Mouse (Mus musculus): ENCODE data around the gene 2310022A10Rik. TPM values are rescaled to one million over a fixed set of nuclear protein-coding genes. Genes with fewer than 3 reads are reported as not detected.

The 2310022A10Rik gene
- total RNA-seq, 2 experiments from 2014 or later, result 60.3 to 65.0 TPM

GRCm38 (mm10) chr7:27587741-27588140 is 34.7 kb downstream of the 2310022A10Rik start:
- intact Hi-C loops (cut with DNase I), result no loop called here
- no peak for DNase-seq

- intact Hi-C loops (cut with DNase I), result loop anchor here (5.0 kb wide), 1 partner anchor 97 kb away; the partner anchor contains the start of gene Zfp607b
- DNase-seq, result no peak
Measured at GRCm38 (mm10) chr7:27590088-27590487, 37.1 kb downstream of the 2310022A10Rik start.

GRCm38 (mm10) chr7:27590566-27591213 is 37.7 kb downstream of the 2310022A10Rik start:
- intact Hi-C loops (cut with DNase I), result loop anchor here (5.0 kb wide), 1 partner anchor 97 kb away; the partner anchor contains the start of gene Zfp607b
- DNase-seq, result no peak

DNA sequence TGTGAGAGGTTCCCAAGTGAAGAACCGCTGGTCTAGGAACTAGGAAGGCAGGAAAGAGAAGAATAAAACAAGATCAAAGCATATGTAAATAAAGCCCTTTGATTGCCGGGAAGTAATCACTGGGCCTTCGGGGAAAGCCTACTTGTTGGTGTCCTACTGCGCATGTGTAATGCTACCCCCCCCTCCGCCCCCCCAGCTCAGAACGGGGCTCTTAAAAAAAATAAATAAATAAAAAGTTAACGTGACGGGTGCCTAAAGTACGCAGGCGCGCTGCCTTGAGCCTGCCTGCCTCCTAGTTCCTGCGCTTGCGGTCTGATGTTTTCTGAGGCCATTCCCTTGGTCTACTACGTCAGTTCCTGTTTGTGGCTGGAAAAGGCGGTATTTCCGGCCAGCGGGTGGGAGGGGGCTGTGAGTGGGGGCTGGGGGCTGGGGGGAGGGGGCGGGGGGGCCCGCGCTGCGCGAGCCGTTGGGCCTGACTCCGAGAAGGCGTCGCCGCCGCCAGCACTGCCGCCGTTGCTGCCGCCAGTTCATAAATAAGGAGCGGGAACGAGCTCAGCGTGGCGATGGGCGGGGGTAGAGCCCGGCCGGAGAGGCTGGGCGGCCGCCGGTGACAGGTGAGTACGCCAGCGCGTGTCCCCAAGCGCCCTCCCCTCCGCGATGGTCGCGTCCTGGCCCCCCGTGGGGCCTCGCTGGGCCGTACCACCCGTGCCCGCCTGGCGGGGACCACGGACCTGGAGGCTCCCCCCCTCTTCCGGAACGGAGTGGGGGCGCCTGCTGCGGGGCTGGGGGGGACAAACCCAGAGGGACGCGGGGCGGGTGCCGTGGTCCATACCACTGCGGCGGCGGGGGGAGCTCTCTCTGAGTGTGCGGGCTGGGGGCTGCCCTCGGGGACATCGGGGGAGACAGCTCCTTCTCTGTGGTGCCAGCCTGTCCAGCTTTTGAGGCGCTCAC is 38.5 kb downstream of the 2310022A10Rik start, which contains the start of gene Akt2:
TSS of gene Akt2 (plus strand) at position 287 of the 951 bp plus-strand sequence.
- intact Hi-C loops (cut with DNase I), result loop anchor here (2.0 to 5.0 kb wide), 2 partner anchors 15 to 96 kb away; partner anchors contain the start of gene Zfp607b
- DNase-seq, result peak; percentile 96

- intact Hi-C loops (cut with DNase I), result loop anchor here (2.0 to 5.0 kb wide), 2 partner anchors 14 to 95 kb away; partner anchors contain the start of gene Zfp607b
- DNase-seq, result peak; percentile 57 to 58
Measured at GRCm38 (mm10) chr7:27592217-27592929, 39.3 kb downstream of the 2310022A10Rik start.

GRCm38 (mm10) chr7:27592934-27593645 is 40.1 kb downstream of the 2310022A10Rik start:
- DNase-seq, result peak in 1 of 2 experiments; percentile 59
- intact Hi-C loops (cut with DNase I), result loop anchor here (2.0 to 5.0 kb wide), 2 partner anchors 14 to 94 kb away; partner anchors contain the start of gene Zfp607b

DNA sequence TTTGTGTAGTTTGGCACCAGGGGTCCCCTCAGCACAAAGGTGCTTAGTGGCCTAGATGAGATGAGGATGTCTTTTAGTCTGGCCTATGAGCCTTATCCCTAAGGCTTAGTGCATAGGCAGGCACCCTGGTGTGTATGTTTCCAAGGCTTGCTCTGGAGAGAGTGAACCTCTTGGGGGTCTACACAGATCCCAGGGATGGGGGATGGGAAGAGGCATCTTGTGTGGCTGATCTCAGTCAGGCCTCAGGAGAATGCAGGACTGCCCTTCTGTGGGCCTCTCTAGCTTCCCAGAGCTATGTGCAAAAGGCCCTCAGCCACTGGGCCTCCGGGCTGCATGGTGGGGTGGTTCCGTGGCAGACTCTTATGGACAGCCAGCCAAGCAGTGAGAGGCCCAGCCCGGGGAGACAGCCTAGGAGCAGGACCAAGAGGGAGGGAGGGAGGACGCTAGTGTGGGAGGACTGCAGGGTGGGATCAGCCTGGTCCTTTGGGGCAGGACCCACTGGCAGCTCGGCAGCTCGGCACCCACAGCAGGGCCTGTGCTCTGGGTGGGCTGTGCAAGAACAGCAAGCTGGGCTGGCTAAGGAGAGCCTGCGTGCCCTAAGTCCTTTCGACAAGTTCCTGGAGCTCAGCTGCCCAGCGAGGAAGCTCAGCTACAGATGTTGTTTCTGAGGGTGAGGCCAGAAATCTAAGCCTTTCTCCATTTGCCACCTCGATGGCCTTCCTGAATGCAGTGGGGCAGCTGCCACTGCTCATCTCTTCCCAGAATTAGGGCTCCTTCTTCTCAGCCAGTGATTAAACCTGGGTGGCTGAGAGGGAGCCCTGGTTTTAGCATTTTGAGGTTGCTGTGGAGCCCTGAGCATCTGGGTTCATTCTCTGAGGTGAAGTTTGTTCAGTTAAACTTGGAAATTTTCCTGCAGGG is 43.8 kb downstream of the 2310022A10Rik start:
- DNase-seq, result peak; percentile 74 to 76
- intact Hi-C loops (cut with DNase I), result no loop called here

DNA sequence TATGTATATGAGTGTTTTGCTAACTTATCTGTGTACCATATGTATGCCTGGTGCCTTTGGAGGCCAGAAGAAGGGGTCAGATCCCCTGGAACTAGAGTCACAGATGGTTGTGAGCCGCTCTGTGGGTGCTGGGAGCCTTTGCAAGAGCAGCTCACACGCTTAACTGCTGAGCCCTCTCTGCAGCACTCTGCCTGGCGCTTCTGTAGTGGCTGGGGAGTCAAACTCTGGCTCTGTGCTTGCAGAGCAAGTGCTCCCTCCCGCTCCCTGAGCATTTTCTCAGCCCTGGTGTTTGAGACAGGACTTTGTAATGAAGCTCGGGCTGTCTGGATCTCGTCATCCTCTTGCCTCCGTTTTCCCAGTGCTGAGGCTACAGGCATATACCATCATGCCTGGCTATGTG is 45.0 kb downstream of the 2310022A10Rik start:
- no peak for DNase-seq
- intact Hi-C loops (cut with DNase I), result no loop called here

- intact Hi-C loops (cut with DNase I), result no loop called here
- no peak for DNase-seq
Measured at GRCm38 (mm10) chr7:27601628-27602027, 48.6 kb downstream of the 2310022A10Rik start.

DNA sequence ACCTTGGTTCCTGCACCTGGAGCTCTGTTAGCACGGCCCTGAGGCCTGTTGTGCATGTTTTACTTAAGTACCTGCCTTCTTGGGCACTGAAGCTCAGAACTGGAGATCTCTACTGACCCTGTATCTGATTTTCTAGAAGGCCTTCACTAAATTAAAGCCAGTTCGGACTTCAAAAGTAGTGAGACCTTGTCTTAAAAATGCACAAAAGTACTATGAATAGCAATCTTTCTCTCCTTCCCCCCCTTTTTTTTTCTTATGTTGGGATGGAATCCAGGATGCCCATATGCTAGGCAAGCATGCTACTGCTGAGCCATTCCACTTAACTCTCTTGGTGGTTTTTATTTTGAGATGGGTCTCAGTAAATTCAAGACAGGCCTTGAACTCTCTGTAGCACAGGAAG is 49.1 kb downstream of the 2310022A10Rik start:
- DNase-seq, result no peak
- intact Hi-C loops (cut with DNase I), result no loop called here

DNA sequence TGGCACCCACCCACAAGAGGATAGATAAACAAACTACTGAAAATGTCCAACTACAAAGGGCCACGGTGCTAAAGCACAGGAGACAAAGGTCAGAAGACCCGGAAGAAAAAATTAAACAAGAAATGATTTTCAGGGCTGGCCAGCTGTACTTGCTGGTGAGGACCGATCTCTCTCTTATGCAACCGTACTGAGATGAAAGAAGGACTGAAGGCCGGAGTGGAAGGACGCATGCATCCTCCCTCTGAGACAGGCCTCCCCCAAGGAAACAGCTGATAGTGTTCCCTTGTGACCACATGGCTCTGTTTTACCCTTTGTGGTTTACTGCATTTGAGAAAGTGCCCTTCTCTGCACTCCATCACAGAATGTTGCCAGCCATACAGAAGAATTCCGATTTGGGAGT is 49.8 kb downstream of the 2310022A10Rik start:
- DNase-seq, result no peak
- intact Hi-C loops (cut with DNase I), result no loop called here

GRCm38 (mm10) chr7:27604661-27605348 is 51.8 kb downstream of the 2310022A10Rik start:
- no peak for DNase-seq
- intact Hi-C loops (cut with DNase I), result no loop called here

- DNase-seq, result peak; percentile 78 to 85
- intact Hi-C loops (cut with DNase I), result loop anchor here (2.0 kb wide), 1 partner anchor 13 kb away; no protein-coding TSS in a partner anchor
Measured at GRCm38 (mm10) chr7:27605499-27606285, 52.7 kb downstream of the 2310022A10Rik start.

DNA sequence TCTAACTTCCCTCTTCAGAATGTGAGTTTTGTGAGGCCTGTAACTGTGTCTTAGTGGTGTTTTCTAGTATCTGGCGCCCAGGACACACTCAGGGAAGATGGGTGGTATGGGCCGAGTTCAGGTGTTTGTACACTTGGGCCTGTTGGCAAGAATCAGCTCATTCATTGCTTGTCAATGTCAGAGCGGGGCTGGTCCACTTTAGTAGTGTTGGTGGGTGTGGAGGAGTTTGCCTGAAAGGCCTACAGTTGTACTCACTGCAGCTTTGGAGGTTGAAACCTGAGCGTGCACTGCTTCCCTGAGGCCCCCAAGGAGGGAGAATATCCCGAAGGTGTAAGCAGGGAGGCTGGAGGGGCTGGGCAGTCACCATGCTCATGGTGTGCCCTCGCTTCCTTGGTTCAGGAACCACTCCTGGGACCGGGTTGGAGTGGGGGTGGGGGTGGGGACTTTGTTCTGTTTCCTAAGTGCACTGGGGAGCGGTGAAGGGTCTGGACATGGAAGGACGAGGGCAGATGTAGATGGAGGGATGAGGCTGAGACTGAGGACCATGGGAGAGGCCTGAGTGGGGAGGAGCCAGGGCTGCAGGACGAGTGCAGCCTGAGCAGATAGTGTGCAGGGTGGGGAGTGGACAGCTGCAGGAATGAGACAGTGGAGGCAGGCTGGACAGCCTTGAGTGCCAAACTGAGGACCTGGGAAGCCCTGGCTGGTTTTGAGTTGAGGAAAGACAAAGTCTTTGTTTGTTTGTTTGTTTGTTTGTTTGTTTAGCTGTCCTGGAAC is 53.6 kb downstream of the 2310022A10Rik start:
- intact Hi-C loops (cut with DNase I), result loop anchor here (2.0 kb wide), 1 partner anchor 14 kb away; no protein-coding TSS in a partner anchor
- no peak for DNase-seq

DNA sequence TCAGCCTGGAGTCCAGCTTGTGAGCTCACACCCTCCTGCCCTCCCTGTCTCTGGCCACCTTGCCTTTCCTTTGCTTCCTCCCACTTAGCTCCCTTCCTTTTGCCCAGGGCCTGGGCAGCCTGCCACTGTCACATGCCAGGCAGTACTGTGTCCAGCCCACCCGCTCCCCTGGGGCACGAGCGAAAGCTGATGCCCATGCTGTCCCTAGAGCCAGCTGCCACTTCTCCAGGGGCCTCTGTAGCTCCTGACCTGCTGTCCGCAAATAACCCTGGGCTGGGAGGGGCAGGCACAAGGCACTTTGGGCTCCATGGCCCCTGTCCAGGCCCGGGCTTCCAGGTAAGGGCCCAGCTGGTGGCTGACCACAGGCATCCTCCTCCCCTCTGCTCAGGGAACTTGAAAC is 54.5 kb downstream of the 2310022A10Rik start:
- intact Hi-C loops (cut with DNase I), result loop anchor here (2.0 kb wide), 1 partner anchor 15 kb away; no protein-coding TSS in a partner anchor
- peak; percentile 89 to 92 for DNase-seq

GRCm38 (mm10) chr7:27608130-27608529 is 55.1 kb downstream of the 2310022A10Rik start:
- no peak for DNase-seq
- intact Hi-C loops (cut with DNase I), result no loop called here
